Mouse (Mus musculus): ENCODE data around the gene Btbd6. TPM values are rescaled to one million over a fixed set of nuclear protein-coding genes. Genes with fewer than 3 reads are reported as not detected.

Btbd6 gene
- polyA plus RNA-seq, 1 experiment from 2014 or later, result 21.9 TPM

DNA sequence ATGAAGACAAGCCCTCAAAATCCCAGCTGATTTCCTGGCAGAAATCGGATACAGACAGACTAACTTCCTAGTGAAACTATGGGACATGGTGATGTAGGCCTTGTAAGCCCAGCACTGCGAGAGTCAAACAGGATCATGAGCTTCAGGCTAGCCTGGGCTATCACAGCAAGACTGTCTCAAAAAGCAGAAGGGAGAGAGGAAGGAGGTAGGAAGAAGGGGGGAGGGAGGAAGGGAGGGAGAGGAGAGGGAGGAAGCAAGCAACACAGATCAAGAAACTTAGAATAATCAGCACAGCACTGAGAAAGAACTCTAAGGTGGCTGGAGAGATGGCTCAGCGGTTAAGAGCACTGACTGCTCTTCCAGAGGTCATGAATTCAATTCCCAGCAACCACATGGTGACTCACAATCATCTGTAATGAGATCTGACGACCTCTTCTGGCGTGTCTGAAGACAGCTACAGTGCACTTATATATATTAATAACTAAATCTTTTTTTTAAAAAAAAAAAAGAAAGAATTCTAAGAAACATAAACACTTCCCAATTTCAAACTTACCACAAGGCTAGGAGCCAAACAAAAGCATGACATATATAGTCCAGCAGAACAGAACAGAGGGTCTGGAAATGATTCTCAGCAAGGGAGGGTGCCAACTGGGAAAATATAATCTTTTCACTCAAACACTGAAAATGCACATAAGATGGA lies 14.6 kb downstream of the Btbd6 start:
- H3K4me2 ChIP-seq, result no peak overlapping the region
- no peak overlapping the region for H3K4me3 ChIP-seq (replicated peaks)
- H3K36me3 ChIP-seq, result peaks cover 39% of the 10 kb centered on the region
- H3K4me1 ChIP-seq, result 0 out of 2 replicates have a peak, but pooled peaks cover 7% of the 10 kb centered on the region
- no peaks in the 10 kb centered on the region for H3K9me3 ChIP-seq
- H3K27me3 ChIP-seq (replicated peaks), result no peaks in the 10 kb centered on the region
- no peak for ATAC-seq (ENCODE audit: insufficient read depth, low FRiP score, low read depth)
- H3K27ac ChIP-seq, result no peak overlapping the region
- no peak overlapping the region for H3K9ac ChIP-seq
- 82% methylated on average over 5 of the region's 5 CpGs for WGBS

DNA sequence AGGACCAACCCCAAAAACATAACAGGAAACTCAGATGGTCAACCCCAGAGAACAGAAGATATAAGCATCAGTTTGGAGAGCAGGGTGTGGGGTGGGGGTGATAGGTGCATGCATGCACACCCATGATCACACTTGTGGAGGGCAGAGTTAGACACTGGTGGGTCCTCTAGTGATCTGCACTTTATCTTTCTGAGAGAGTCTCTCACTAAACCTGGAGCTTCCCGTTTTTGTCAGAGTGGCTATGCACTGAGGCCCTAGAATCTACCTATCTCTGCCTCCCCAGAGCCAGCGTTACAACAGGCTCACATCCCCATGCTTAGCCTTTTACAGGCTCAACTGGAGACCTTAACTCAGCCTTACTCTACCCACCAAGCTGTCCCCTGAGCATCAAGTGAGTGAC lies 15.2 kb downstream of the Btbd6 start:
- ATAC-seq (ENCODE audit: insufficient read depth, low FRiP score, low read depth), result no peak
- Histone ChIP-seq H3K4me1 (0 out of 2 replicates have a peak, but pooled peaks cover 7% of the 10 kb centered on the region), H3K36me3 (peaks cover 37% of the 10 kb centered on the region), H3K27ac (no peak overlapping the region), H3K27me3 (replicated peaks) (no peaks in the 10 kb centered on the region), H3K9ac (no peak overlapping the region), H3K9me3 (no peaks in the 10 kb centered on the region), H3K4me3 (replicated peaks) (no peak overlapping the region), H3K4me2 (no peak overlapping the region)
- 76% methylated on average over 2 of the region's 2 CpGs for WGBS

DNA sequence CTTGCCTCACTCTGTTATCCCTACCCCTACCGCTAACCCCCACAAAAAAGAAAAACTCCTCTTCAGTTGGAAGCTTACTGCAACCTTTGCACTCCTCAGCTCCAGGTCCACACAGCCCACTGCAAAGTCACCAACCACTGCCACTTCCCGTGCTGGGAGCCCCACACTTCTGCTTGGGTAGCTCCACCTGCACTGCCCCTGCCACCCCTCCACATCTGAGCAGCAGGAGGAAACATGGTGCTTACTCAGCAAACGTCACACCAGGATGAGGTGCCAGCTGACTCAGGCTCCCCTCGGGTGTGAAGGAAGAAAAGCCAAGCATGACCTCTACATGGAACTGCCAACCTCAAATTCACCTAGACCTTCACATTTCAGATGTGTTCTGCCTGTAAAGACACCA lies 17.9 kb downstream of the Btbd6 start:
- no peaks in the 10 kb centered on the region for H3K27me3 ChIP-seq (replicated peaks)
- peaks cover 20% of the 10 kb centered on the region for H3K36me3 ChIP-seq
- 62% methylated on average over 4 of the region's 4 CpGs for WGBS
- H3K4me3 ChIP-seq (replicated peaks), result no peak overlapping the region
- no peak overlapping the region for H3K9ac ChIP-seq
- ATAC-seq (ENCODE audit: insufficient read depth, low FRiP score, low read depth), result no peak
- H3K9me3 ChIP-seq, result no peaks in the 10 kb centered on the region
- H3K4me1 ChIP-seq, result peaks cover 18% of the 10 kb centered on the region
- no peak overlapping the region for H3K27ac ChIP-seq
- H3K4me2 ChIP-seq, result no peak overlapping the region

DNA sequence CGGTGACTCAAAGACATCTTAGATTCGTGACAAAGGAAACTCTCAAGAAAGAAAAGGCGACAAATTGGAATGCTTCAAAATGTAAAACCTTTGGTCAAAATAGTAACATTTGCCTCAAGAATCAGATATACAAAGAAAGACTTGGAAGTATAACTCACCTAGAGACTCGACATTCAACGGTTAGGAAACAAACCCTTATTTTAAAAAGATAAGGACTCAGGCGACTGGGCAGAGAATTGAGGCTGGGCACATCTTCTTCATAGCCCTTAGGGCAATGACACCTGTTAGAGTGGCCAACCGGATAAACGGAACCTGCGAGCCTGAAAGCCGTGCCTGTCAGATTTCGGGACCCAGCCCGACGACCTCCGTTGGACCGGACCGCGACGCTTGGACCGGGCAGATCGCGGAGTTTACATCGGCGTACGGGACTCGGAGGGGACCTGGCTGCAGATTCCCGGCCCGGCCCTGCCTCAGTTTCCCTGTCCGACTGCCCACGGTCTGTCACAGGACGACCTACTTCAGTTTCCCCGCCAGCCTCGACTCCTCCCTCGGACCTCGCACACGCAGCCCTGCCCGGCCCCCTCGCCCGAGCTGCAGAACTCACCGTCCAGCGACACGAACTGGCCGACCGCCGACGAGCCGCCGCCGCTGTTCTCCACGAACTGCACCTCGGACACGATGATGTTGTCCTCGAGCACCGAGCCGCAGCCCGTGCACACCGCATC lies 23.4 kb downstream of the Btbd6 start:
- peak overlapping the region; percentile 97 for H3K27ac ChIP-seq
- H3K9ac ChIP-seq, result peak overlapping the region; percentile 78
- peaks cover 21% of the 10 kb centered on the region for H3K4me1 ChIP-seq
- no peaks in the 10 kb centered on the region for H3K9me3 ChIP-seq
- no peaks in the 10 kb centered on the region for H3K27me3 ChIP-seq (replicated peaks)
- no peak for ATAC-seq (ENCODE audit: insufficient read depth, low FRiP score, low read depth)
- peak overlapping the region; percentile 69 for H3K4me2 ChIP-seq
- peaks cover 9% of the 10 kb centered on the region; the same call in 1 of the 2 replicates for H3K36me3 ChIP-seq
- H3K4me3 ChIP-seq (replicated peaks), result peak overlapping the region; percentile 81
- WGBS, result under 1% methylated on average over 56 of the region's 56 CpGs

GRCm38 (mm10) chr12:113000294-113001132 lies 24.2 kb downstream of the Btbd6 start, which contains the start of gene Brf1:
Gene Brf1, minus strand, starts transcription at chr12:113000704.
- no peaks in the 10 kb centered on the region for H3K27me3 ChIP-seq (replicated peaks)
- peak; percentile 96 for ATAC-seq (ENCODE audit: insufficient read depth, low FRiP score, low read depth)
- H3K4me3 ChIP-seq (replicated peaks), result peak within 1 kb of the TSS; percentile 81
- H3K27ac ChIP-seq, result peak within 1 kb of the TSS; percentile 97
- H3K36me3 ChIP-seq, result peaks cover 7% of the 10 kb centered on the region; the same call in 1 of the 2 replicates
- peak within 1 kb of the TSS; percentile 78 for H3K9ac ChIP-seq
- no peaks in the 10 kb centered on the region for H3K9me3 ChIP-seq
- peaks cover 19% of the 10 kb centered on the region for H3K4me1 ChIP-seq
- under 1% methylated on average over 85 of the region's 96 CpGs for WGBS
- H3K4me2 ChIP-seq, result peak within 1 kb of the TSS; percentile 69

GRCm38 (mm10) chr12:113001133-113001474 lies 24.8 kb downstream of the Btbd6 start:
- peak overlapping the region; percentile 27; the same call in 1 of the 2 replicates for H3K9ac ChIP-seq
- H3K27ac ChIP-seq, result peak overlapping the region; percentile 90
- no peaks in the 10 kb centered on the region for H3K27me3 ChIP-seq (replicated peaks)
- no peak; the same call in 1 of the 2 replicates for ATAC-seq (ENCODE audit: insufficient read depth, low FRiP score, low read depth)
- H3K4me3 ChIP-seq (replicated peaks), result peak overlapping the region; percentile 81
- peaks cover 19% of the 10 kb centered on the region for H3K4me1 ChIP-seq
- no peaks in the 10 kb centered on the region for H3K9me3 ChIP-seq
- peak overlapping the region; percentile 69 for H3K4me2 ChIP-seq
- 3% methylated on average over 5 of the region's 5 CpGs for WGBS
- H3K36me3 ChIP-seq, result 0 out of 2 replicates have a peak, but pooled peaks cover 3% of the 10 kb centered on the region

DNA sequence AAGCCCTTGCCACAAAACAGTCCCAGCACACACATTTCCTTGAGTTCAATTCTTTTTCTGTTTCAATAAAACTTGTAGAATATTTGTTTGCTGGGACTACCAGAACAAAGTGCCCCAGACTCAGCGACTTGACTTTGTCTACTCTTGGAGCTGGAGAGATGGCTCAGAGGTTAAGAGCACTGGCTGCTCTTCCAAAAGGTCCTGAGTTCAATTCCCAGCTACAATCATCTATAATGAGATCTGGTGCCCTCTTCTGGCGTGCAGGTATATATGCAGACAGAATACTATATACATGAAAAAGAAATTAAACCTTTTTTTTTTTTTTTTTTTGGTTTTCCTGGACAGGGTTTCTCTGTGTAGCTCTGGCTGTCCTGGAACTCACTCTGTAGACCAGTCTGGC lies 26.4 kb downstream of the Btbd6 start:
- Histone ChIP-seq H3K4me1 (peaks cover 19% of the 10 kb centered on the region), H3K27me3 (replicated peaks) (no peaks in the 10 kb centered on the region), H3K9ac (no peak overlapping the region), H3K36me3 (no peaks in the 10 kb centered on the region), H3K4me3 (replicated peaks) (no peak overlapping the region), H3K9me3 (no peaks in the 10 kb centered on the region), H3K27ac (no peak overlapping the region), H3K4me2 (no peak overlapping the region)
- no peak for ATAC-seq (ENCODE audit: insufficient read depth, low FRiP score, low read depth)
- WGBS, result 48% methylated on average over 2 of the region's 2 CpGs

DNA sequence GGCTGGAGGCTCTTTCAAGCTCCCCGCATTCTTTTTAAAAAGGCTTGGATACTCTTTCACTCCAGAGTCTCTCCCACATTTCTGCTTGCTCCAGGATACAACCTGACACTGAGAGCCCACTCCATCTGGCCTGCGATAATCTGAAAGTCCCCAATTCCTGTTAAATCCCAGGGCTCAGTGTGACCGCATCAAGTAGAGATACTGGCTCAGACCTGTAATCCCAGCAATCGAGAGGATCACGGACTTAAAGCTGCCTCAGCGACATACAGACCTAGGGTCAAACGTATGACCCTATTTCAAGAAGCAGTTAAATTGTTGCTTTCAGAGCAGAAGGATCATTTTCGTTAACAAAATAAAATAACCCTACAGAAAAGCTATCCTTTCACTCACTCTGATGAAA lies 27.7 kb downstream of the Btbd6 start:
- ATAC-seq (ENCODE audit: insufficient read depth, low FRiP score, low read depth), result no peak
- no peaks in the 10 kb centered on the region for H3K9me3 ChIP-seq
- H3K4me3 ChIP-seq (replicated peaks), result no peak overlapping the region
- no peak overlapping the region for H3K27ac ChIP-seq
- 77% methylated on average over 8 of the region's 8 CpGs for WGBS
- no peaks in the 10 kb centered on the region for H3K27me3 ChIP-seq (replicated peaks)
- peaks cover 9% of the 10 kb centered on the region for H3K4me1 ChIP-seq
- no peak overlapping the region for H3K4me2 ChIP-seq
- H3K9ac ChIP-seq, result no peak overlapping the region
- no peaks in the 10 kb centered on the region for H3K36me3 ChIP-seq

GRCm38 (mm10) chr12:113004993-113005392 lies 28.7 kb downstream of the Btbd6 start:
- H3K27me3 ChIP-seq (replicated peaks), result no peaks in the 10 kb centered on the region
- H3K9me3 ChIP-seq, result no peaks in the 10 kb centered on the region
- peaks cover 6% of the 10 kb centered on the region; the same call in 1 of the 2 replicates for H3K4me1 ChIP-seq
- no peak for ATAC-seq (ENCODE audit: insufficient read depth, low FRiP score, low read depth)
- WGBS, result 36% methylated on average over 4 of the region's 4 CpGs
- no peak overlapping the region for H3K27ac ChIP-seq
- H3K36me3 ChIP-seq, result no peaks in the 10 kb centered on the region
- H3K4me3 ChIP-seq (replicated peaks), result no peak overlapping the region
- no peak overlapping the region for H3K9ac ChIP-seq
- H3K4me2 ChIP-seq, result no peak overlapping the region

GRCm38 (mm10) chr12:113011702-113012360 lies 35.5 kb downstream of the Btbd6 start:
- no peaks in the 10 kb centered on the region for H3K36me3 ChIP-seq
- 80% methylated on average over 6 of the region's 6 CpGs for WGBS
- H3K9ac ChIP-seq, result no peak overlapping the region
- peak overlapping the region; percentile 35; the same call in 1 of the 2 replicates for H3K27ac ChIP-seq
- no peak overlapping the region for H3K4me3 ChIP-seq (replicated peaks)
- no peaks in the 10 kb centered on the region for H3K9me3 ChIP-seq
- peaks cover 24% of the 10 kb centered on the region for H3K4me1 ChIP-seq
- no peak for ATAC-seq (ENCODE audit: insufficient read depth, low FRiP score, low read depth)
- no peaks in the 10 kb centered on the region for H3K27me3 ChIP-seq (replicated peaks)
- no peak overlapping the region for H3K4me2 ChIP-seq

DNA sequence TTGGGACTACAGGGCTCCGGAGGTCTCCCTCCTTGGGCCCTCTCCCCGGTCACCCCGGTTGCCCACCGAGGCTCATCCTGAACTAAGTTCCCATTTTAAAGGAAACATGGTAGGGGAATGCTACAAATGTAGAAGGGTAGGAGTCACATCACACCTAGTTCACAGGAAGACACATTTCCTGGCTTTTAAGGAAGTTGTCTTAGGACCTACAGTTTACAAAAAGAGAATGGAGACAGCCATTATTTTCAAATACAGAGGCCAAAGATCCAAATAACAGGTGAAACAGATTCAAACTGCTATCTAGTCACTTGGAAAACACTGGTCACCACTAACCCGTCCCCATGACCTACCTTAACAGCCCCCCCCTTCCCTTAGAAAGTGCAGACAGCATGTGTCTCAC lies 36.2 kb downstream of the Btbd6 start:
- 77% methylated on average over 5 of the region's 5 CpGs for WGBS
- Histone ChIP-seq H3K9ac (no peak overlapping the region), H3K9me3 (no peaks in the 10 kb centered on the region), H3K4me2 (no peak overlapping the region), H3K36me3 (no peaks in the 10 kb centered on the region), H3K27me3 (replicated peaks) (no peaks in the 10 kb centered on the region), H3K4me1 (peaks cover 26% of the 10 kb centered on the region), H3K4me3 (replicated peaks) (no peak overlapping the region), H3K27ac (peak overlapping the region; percentile 95; the same call in 1 of the 2 replicates)
- no peak for ATAC-seq (ENCODE audit: insufficient read depth, low FRiP score, low read depth)
